Mouse (Mus musculus): ENCODE results near the gene S100a10. TPM values are rescaled to one million over a fixed set of nuclear protein-coding genes. Genes with fewer than 3 reads are reported as not detected.
A peak's percentile ranks its signal among the peaks of the same experiment; 100 is the strongest.
"Not testable (repeated sequence)": the region's sequence is repeated elsewhere in the genome, so short reads cannot be mapped to it uniquely, and the experiment has no call there.

Gene S100a10
- polyA plus RNA-seq, 1 experiment from 2014 or later = 198 TPM

DNA sequence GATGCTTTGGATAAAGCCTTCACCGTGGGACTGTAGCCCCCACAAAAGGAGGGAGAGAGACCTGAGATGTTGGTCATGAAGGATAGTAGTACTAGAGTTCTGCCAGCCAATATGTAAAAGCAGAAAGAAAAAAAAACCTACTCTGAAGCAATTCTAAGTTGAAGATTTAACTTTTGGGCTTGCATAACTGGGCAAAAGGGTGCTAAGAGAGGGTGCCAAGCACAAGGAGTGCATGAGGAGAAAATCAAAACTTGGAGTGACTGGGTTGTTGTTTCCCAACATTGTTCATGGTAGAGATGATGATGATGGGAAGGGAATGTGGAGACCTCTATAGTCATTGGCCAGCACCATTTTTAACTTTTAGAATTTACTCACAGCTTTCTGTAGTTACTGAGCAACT is 47.0 kb downstream of the S100a10 start:
- Histone ChIP-seq H3K4me3 (ENCODE audit: low read length) (no peak overlapping the region), H3K36me3 (ENCODE audit: control insufficient read depth, insufficient read depth, low read length) (no peaks in the 10 kb centered on the region), H3K27me3 (replicated peaks; ENCODE audit: control insufficient read depth, insufficient read depth, low read length) (no peaks in the 10 kb centered on the region), H3K4me2 (ENCODE audit: low read length) (no peak overlapping the region), H3K9ac (ENCODE audit: low read depth, low read length) (no peak overlapping the region), H3K27ac (ENCODE audit: low read depth, low read length) (no peak overlapping the region), H3K9me3 (ENCODE audit: control insufficient read depth, low read length) (no peaks in the 10 kb centered on the region), H3K4me1 (ENCODE audit: control insufficient read depth, insufficient read depth, low read depth, low read length) (no peaks in the 10 kb centered on the region)
- 90% methylated on average over 1 of the region's 1 CpGs for WGBS
- ATAC-seq = no peak

DNA sequence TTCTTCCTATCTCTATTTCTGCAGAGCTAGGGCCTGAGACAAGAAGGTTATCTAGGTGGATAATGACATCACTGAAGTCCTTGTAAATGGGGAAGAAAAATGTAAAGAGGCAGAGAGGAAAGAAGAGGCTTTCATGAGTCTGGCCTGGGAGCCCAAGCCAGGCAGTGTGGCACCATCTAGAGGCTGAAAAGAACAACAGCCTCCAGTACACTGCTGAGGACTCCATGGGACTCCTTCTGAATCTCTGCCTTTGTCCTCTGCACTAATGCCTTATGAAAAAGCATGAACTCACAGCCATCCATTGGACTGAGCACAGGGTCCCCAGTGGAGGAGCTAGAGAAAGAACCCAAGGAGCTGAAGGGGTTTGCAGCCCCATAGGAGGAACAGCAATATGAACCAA is 54.1 kb downstream of the S100a10 start:
- not testable (repeated sequence) for H3K9ac ChIP-seq (ENCODE audit: low read depth, low read length); H3K36me3 ChIP-seq (ENCODE audit: control insufficient read depth, insufficient read depth, low read length); H3K4me1 ChIP-seq (ENCODE audit: control insufficient read depth, insufficient read depth, low read depth, low read length); H3K27me3 ChIP-seq (replicated peaks; ENCODE audit: control insufficient read depth, insufficient read depth, low read length); H3K4me3 ChIP-seq (ENCODE audit: low read length); H3K9me3 ChIP-seq (ENCODE audit: control insufficient read depth, low read length); H3K4me2 ChIP-seq (ENCODE audit: low read length); H3K27ac ChIP-seq (ENCODE audit: low read depth, low read length)
- ATAC-seq = peak; percentile 67; the same call in 1 of the 2 replicates

Other genes starting within 250 kb of the S100a10 start
- not detected in 2 replicates for gene Hrnr, start 235.3 kb upstream of the S100a10 start, polyA plus RNA-seq (2015; fragmentation: Nextera tagmentation; extraction: Ambion mirVana)
- gene Rptn, start 161.4 kb upstream of the S100a10 start, polyA plus RNA-seq (2015; fragmentation: Nextera tagmentation; extraction: Ambion mirVana) = not detected in 2 replicates
- 1.4 and 1.6 TPM in 2 replicates for gene Tchh, start 112.8 kb upstream of the S100a10 start, polyA plus RNA-seq (2015; fragmentation: Nextera tagmentation; extraction: Ambion mirVana)
- not detected in 2 replicates for gene Tchhl1, start 86.3 kb upstream of the S100a10 start, polyA plus RNA-seq (2015; fragmentation: Nextera tagmentation; extraction: Ambion mirVana)
- 173 and 217 TPM in 2 replicates for gene S100a11, start 34.6 kb upstream of the S100a10 start, polyA plus RNA-seq (2015; fragmentation: Nextera tagmentation; extraction: Ambion mirVana)
- not detected in 2 replicates for gene Tdpoz2, start 97.6 kb downstream of the S100a10 start, polyA plus RNA-seq (2015; fragmentation: Nextera tagmentation; extraction: Ambion mirVana)
- gene Tdpoz1, start 121.2 kb downstream of the S100a10 start, polyA plus RNA-seq (2015; fragmentation: Nextera tagmentation; extraction: Ambion mirVana) = not detected in 2 replicates
- not detected in 2 replicates for gene Gm37596, start 138.0 kb downstream of the S100a10 start, polyA plus RNA-seq (2015; fragmentation: Nextera tagmentation; extraction: Ambion mirVana)
- not detected in 2 replicates for gene Gm5773, start 217.9 kb downstream of the S100a10 start, polyA plus RNA-seq (2015; fragmentation: Nextera tagmentation; extraction: Ambion mirVana)
- not detected in 2 replicates for gene Tdpoz4, start 241.3 kb downstream of the S100a10 start, polyA plus RNA-seq (2015; fragmentation: Nextera tagmentation; extraction: Ambion mirVana)

Measured in hindbrain, embryonic 16.5 days (tissue).